Mouse (Mus musculus): Measurements from ENCODE around the gene Lct.

- TF ChIP-seq POLR2A (IDR thresholded peaks at IDR 0.05; ENCODE audit: borderline replicate concordance, extremely low read depth, insufficient read depth, insufficient read length, poor library complexity, severe bottlenecking) (no peak), CTCF (IDR thresholded peaks at IDR 0.05; ENCODE audit: borderline replicate concordance, extremely low read depth, insufficient read depth, insufficient read length) (no peak)
These were observed 32.2 kb downstream of the Lct start for GRCm38 (mm10) chr1:128295717-128296528.

Measured in brain, embryonic 14.5 days (tissue).